Mouse (Mus musculus) induced T-regulatory cell, adult 2 months (primary cell): Measurements from ENCODE around the gene 4932438H23Rik.

ENCODE experiments used
- DNase-seq: peaks from one replicate; pipeline ENCODE4 v3.0.0-alpha.2; 2012; ENCODE audit warnings: low read depth

Gene 4932438H23Rik

DNA sequence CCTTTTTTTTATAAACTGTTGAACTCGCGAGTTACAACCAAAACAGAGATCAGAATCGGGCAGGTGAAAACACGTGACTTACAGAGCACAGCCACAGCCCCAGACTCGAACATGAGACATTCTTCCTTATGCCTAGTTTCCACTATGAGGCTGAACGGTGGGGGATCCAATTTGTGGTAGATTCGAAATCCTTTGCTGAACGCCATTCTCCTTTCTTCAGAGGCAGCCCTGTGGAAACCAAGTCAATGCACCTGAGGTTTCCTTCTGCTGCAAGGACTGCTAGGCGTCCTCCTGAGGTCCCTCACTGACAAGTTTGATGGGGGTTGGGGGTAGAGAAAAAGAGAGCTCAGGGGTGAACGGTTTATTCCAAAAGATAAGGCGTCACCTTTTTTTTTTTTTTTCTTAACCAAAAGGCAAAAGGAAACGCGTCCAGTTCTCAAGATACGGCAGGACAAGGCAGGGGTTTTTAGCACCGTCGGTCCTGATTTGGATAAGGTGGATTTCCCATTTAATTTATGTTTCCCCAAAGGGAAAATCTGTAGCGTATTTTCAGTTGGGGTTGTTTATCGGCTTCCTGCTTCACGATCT lies 84.9 kb downstream of the 4932438H23Rik start:
- DNase-seq = peak; percentile 67

DNA sequence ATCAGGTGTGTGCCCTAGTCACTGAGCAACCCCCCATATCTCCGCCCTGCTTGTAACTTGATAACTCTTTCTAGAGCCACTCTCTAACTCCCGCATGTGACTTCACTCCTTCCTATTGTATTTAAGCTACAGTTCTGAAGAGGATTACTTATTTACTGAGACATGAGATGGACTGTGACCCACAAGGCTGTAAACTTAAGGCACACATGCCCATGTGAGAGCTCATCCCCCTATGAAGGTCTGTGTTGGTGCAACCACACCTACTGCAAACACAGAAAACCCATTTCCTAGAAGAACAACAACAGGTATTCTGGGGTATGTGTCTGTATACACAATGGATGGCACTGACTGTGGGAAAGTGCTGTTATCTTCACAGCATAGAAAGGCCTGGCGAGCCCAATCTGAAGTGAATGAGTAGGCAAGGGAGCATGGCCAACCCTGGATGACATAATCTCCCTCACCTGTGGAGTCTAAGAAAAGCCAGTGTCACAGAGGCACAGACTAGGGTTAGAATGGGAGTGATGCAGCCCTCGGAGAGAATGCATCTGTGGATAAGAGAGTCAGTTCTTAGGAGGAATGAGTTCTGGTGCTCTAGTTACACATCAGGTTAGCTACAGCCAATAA lies 89.9 kb downstream of the 4932438H23Rik start:
- no peak for DNase-seq
